Mouse (Mus musculus): ENCODE measurements at regions not wholly inside any gene's neighbourhood (a gene's known extent, or its start where the extent isn't known, plus 50 kb on each side); places are given as distances from the start of the nearest gene placed in this dataset.

GRCm38 (mm10) chr13:112024667-112025585 lies 216.1 kb upstream of the Map3k1 start:
- 76% methylated on average over 15 of the region's 15 CpGs for WGBS

GRCm38 (mm10) chr13:112025586-112025950 lies 216.8 kb upstream of the Map3k1 start:
- WGBS, result 66% methylated on average over 5 of the region's 5 CpGs
- no peak for DNase-seq (ENCODE audit: low read depth, low spot score)

More at GRCm38 (mm10) chr13:112024667-112025585, 216.1 kb upstream of the Map3k1 start:
- no peak for DNase-seq (ENCODE audit: low read depth, low spot score)

GRCm38 (mm10) chr13:112027736-112028135 lies 218.9 kb upstream of the Map3k1 start:
- 91% methylated on average over 5 of the region's 5 CpGs for WGBS
- no peak for DNase-seq (ENCODE audit: low read depth, low spot score)

GRCm38 (mm10) chr13:112031061-112031460 lies 222.3 kb upstream of the Map3k1 start:
- DNase-seq (ENCODE audit: low read depth, low spot score), result no peak
- 79% methylated on average over 11 of the region's 11 CpGs for WGBS

GRCm38 (mm10) chr13:112031631-112032320 lies 223.0 kb upstream of the Map3k1 start:
- WGBS, result 71% methylated on average over 24 of the region's 24 CpGs

GRCm38 (mm10) chr13:112037731-112038380 lies 229.1 kb upstream of the Map3k1 start:
- 65% methylated on average over 8 of the region's 8 CpGs for WGBS

More at GRCm38 (mm10) chr13:112031631-112032320, 223.0 kb upstream of the Map3k1 start:
- DNase-seq (ENCODE audit: low read depth, low spot score), result no peak

GRCm38 (mm10) chr13:112038556-112039304 lies 229.9 kb upstream of the Map3k1 start:
- WGBS, result 81% methylated on average over 9 of the region's 9 CpGs
- DNase-seq (ENCODE audit: low read depth, low spot score), result no peak

More at GRCm38 (mm10) chr13:112037731-112038380, 229.1 kb upstream of the Map3k1 start:
- DNase-seq (ENCODE audit: low read depth, low spot score), result no peak

- DNase-seq (ENCODE audit: low read depth, low spot score), result no peak
- WGBS, result 92% methylated on average over 7 of the region's 7 CpGs
These were observed 230.8 kb upstream of the Map3k1 start for GRCm38 (mm10) chr13:112039422-112040145.

GRCm38 (mm10) chr13:112043524-112044246 lies 234.9 kb upstream of the Map3k1 start:
- WGBS, result 86% methylated on average over 13 of the region's 13 CpGs
- DNase-seq (ENCODE audit: low read depth, low spot score), result no peak

- DNase-seq (ENCODE audit: low read depth, low spot score), result no peak
- WGBS, result 72% methylated on average over 5 of the region's 5 CpGs
These were observed 235.6 kb upstream of the Map3k1 start for GRCm38 (mm10) chr13:112044372-112044771.

- no peak for DNase-seq (ENCODE audit: low read depth, low spot score)
- 76% methylated on average over 15 of the region's 15 CpGs for WGBS
These were observed 237.7 kb upstream of the Map3k1 start for GRCm38 (mm10) chr13:112046247-112047211.

- WGBS, result 43% methylated on average over 3 of the region's 3 CpGs
These were observed 238.6 kb upstream of the Map3k1 start for GRCm38 (mm10) chr13:112047408-112047807.

GRCm38 (mm10) chr13:112047874-112048273 lies 239.1 kb upstream of the Map3k1 start:
- DNase-seq (ENCODE audit: low read depth, low spot score), result no peak
- WGBS, result 78% methylated on average over 13 of the region's 13 CpGs

More at GRCm38 (mm10) chr13:112047408-112047807, 238.6 kb upstream of the Map3k1 start:
- no peak for DNase-seq (ENCODE audit: low read depth, low spot score)

- 82% methylated on average over 6 of the region's 6 CpGs for WGBS
These were observed 239.5 kb upstream of the Map3k1 start for GRCm38 (mm10) chr13:112048327-112048726.

GRCm38 (mm10) chr13:112050892-112051291 lies 237.4 kb upstream of the Ankrd55 start:
- WGBS, result 92% methylated on average over 11 of the region's 11 CpGs
- no peak for DNase-seq (ENCODE audit: low read depth, low spot score)

More at GRCm38 (mm10) chr13:112048327-112048726, 239.5 kb upstream of the Map3k1 start:
- DNase-seq (ENCODE audit: low read depth, low spot score), result no peak

GRCm38 (mm10) chr13:112052011-112052410 lies 236.2 kb upstream of the Ankrd55 start:
- DNase-seq (ENCODE audit: low read depth, low spot score), result no peak
- WGBS, result 51% methylated on average over 3 of the region's 3 CpGs

GRCm38 (mm10) chr13:112052456-112052855 lies 235.8 kb upstream of the Ankrd55 start:
- no peak for DNase-seq (ENCODE audit: low read depth, low spot score)
- 64% methylated on average over 3 of the region's 3 CpGs for WGBS

Data from large intestine, adult 2 months (tissue).